Mouse (Mus musculus): ENCODE measurements around the gene Pex6. TPM values are rescaled to one million over a fixed set of nuclear protein-coding genes. Genes with fewer than 3 reads are reported as not detected.
A peak's percentile ranks its signal among the peaks of the same experiment; 100 is the strongest.

Gene Pex6
- polyA plus RNA-seq, 1 experiment from 2014 or later, result 17.1 TPM

GRCm38 (mm10) chr17:46774131-46774472, 62.8 kb downstream of the Pex6 start:
- peak overlapping the region; percentile 88; the same call in 1 of the 2 replicates for H3K4me3 ChIP-seq (ENCODE audit: low read length)
- H3K9me3 ChIP-seq (ENCODE audit: control insufficient read depth, low read length), result no peaks in the 10 kb centered on the region
- H3K36me3 ChIP-seq (ENCODE audit: control insufficient read depth, insufficient read depth, low read length), result peaks cover 28% of the 10 kb centered on the region; the same call in 1 of the 2 replicates
- ATAC-seq, result no peak
- H3K4me1 ChIP-seq (ENCODE audit: control insufficient read depth, insufficient read depth, low read length), result peaks cover 12% of the 10 kb centered on the region
- WGBS, result 40% methylated on average over 2 of the region's 2 CpGs
- peak overlapping the region; percentile 91; the same call in 1 of the 2 replicates for H3K9ac ChIP-seq (ENCODE audit: low read depth, low read length)
- no peak overlapping the region; the same call in 1 of the 2 replicates for H3K27ac ChIP-seq (ENCODE audit: low read length)
- no peaks in the 10 kb centered on the region for H3K27me3 ChIP-seq (replicated peaks; ENCODE audit: control insufficient read depth, insufficient read depth, low read length)
- peak overlapping the region; percentile 75; the same call in 1 of the 2 replicates for H3K4me2 ChIP-seq (ENCODE audit: low read depth, low read length)

- Histone ChIP-seq H3K27me3 (replicated peaks; ENCODE audit: control insufficient read depth, insufficient read depth, low read length) (no peaks in the 10 kb centered on the region), H3K9me3 (ENCODE audit: control insufficient read depth, low read length) (no peaks in the 10 kb centered on the region), H3K9ac (ENCODE audit: low read depth, low read length) (no peak overlapping the region), H3K4me3 (ENCODE audit: low read length) (no peak overlapping the region), H3K36me3 (ENCODE audit: control insufficient read depth, insufficient read depth, low read length) (peaks cover 34% of the 10 kb centered on the region; the same call in 1 of the 2 replicates), H3K27ac (ENCODE audit: low read length) (no peak overlapping the region), H3K4me2 (ENCODE audit: low read depth, low read length) (no peak overlapping the region), H3K4me1 (ENCODE audit: control insufficient read depth, insufficient read depth, low read length) (peaks cover 12% of the 10 kb centered on the region)
- ATAC-seq, result no peak
- 94% methylated on average over 9 of the region's 9 CpGs for WGBS
These were observed 63.8 kb downstream of the Pex6 start for GRCm38 (mm10) chr17:46775070-46775469.

Other genes starting within 250 kb of the Pex6 start
- gene Ttbk1, start 223.8 kb upstream of the Pex6 start, polyA plus RNA-seq (2015; fragmentation: Nextera tagmentation; extraction: Ambion mirVana), result 0.15 and 0.16 TPM in 2 replicates
- gene Dnph1, start 214.8 kb upstream of the Pex6 start, polyA plus RNA-seq (2015; fragmentation: Nextera tagmentation; extraction: Ambion mirVana), result 40.4 and 45.1 TPM in 2 replicates
- 2.8 and 3.0 TPM in 2 replicates for gene Cul9, start 165.1 kb upstream of the Pex6 start, polyA plus RNA-seq (2015; fragmentation: Nextera tagmentation; extraction: Ambion mirVana)
- gene Srf, start 155.3 kb upstream of the Pex6 start, polyA plus RNA-seq (2015; fragmentation: Nextera tagmentation; extraction: Ambion mirVana), result 4.9 and 5.9 TPM in 2 replicates
- 53.2 and 54.4 TPM in 2 replicates for gene Ptk7, start 82.0 kb upstream of the Pex6 start, polyA plus RNA-seq (2015; fragmentation: Nextera tagmentation; extraction: Ambion mirVana)
- 93.7 and 104 TPM in 2 replicates for gene Klc4, start 65.4 kb upstream of the Pex6 start, polyA plus RNA-seq (2015; fragmentation: Nextera tagmentation; extraction: Ambion mirVana)
- gene Mrpl2, start 65.2 kb upstream of the Pex6 start, polyA plus RNA-seq (2015; fragmentation: Nextera tagmentation; extraction: Ambion mirVana), result 164 and 170 TPM in 2 replicates
- gene Cul7, start 61.1 kb upstream of the Pex6 start, polyA plus RNA-seq (2015; fragmentation: Nextera tagmentation; extraction: Ambion mirVana), result 42.4 and 43.1 TPM in 2 replicates
- gene Rrp36, start 37.1 kb upstream of the Pex6 start, polyA plus RNA-seq (2015; fragmentation: Nextera tagmentation; extraction: Ambion mirVana), result 64.8 and 67.4 TPM in 2 replicates
- 164 and 169 TPM in 2 replicates for gene Mea1, start 32.7 kb upstream of the Pex6 start, polyA plus RNA-seq (2015; fragmentation: Nextera tagmentation; extraction: Ambion mirVana)
- 107 and 111 TPM in 2 replicates for gene Klhdc3, start 30.5 kb upstream of the Pex6 start, polyA plus RNA-seq (2015; fragmentation: Nextera tagmentation; extraction: Ambion mirVana)
- gene Ppp2r5d, start 6.4 kb upstream of the Pex6 start, polyA plus RNA-seq (2015; fragmentation: Nextera tagmentation; extraction: Ambion mirVana), result 69.7 and 73.4 TPM in 2 replicates
- 8.2 and 10.0 TPM in 2 replicates for gene Gnmt, start 17.7 kb downstream of the Pex6 start, polyA plus RNA-seq (2015; fragmentation: Nextera tagmentation; extraction: Ambion mirVana)
- 73.9 and 75.6 TPM in 2 replicates for gene Cnpy3, start 40.8 kb downstream of the Pex6 start, polyA plus RNA-seq (2015; fragmentation: Nextera tagmentation; extraction: Ambion mirVana)
- gene Ptcra, start 52.2 kb downstream of the Pex6 start, polyA plus RNA-seq (2015; fragmentation: Nextera tagmentation; extraction: Ambion mirVana), result 0.34 and 0.37 TPM in 2 replicates
- 102 and 104 TPM in 2 replicates for gene 2310039H08Rik, start 61.2 kb downstream of the Pex6 start, polyA plus RNA-seq (2015; fragmentation: Nextera tagmentation; extraction: Ambion mirVana)
- 142 and 153 TPM in 2 replicates for gene Rpl7l1, start 71.2 kb downstream of the Pex6 start, polyA plus RNA-seq (2015; fragmentation: Nextera tagmentation; extraction: Ambion mirVana)
- gene Bicral, start 147.0 kb downstream of the Pex6 start, polyA plus RNA-seq (2015; fragmentation: Nextera tagmentation; extraction: Ambion mirVana), result 3.0 TPM in 2 replicates
- gene Tbcc, start 179.2 kb downstream of the Pex6 start, polyA plus RNA-seq (2015; fragmentation: Nextera tagmentation; extraction: Ambion mirVana), result 31.8 and 35.8 TPM in 2 replicates
- not detected in 2 replicates for gene Prph2, start 199.0 kb downstream of the Pex6 start, polyA plus RNA-seq (2015; fragmentation: Nextera tagmentation; extraction: Ambion mirVana)

Measured in intestine, embryonic 16.5 days (tissue).